Mouse (Mus musculus): ENCODE data around the gene Zfp846. TPM values are rescaled to one million over a fixed set of nuclear protein-coding genes. Genes with fewer than 3 reads are reported as not detected.

The Zfp846 gene
- polyA plus RNA-seq (2015; fragmentation: Nextera tagmentation; extraction: Ambion mirVana): 10.7 and 11.7 TPM in 2 replicates

- Histone ChIP-seq H3K27me3 (replicated peaks; ENCODE audit: control insufficient read depth, insufficient read depth, low read length) (peaks cover 8% of the 10 kb centered on the region; the same call in 1 of the 2 replicates), H3K9ac (ENCODE audit: low read depth, low read length) (peak within 1 kb of the TSS; percentile 83), H3K4me1 (ENCODE audit: control insufficient read depth, insufficient read depth, low read length) (no peaks in the 10 kb centered on the region), H3K36me3 (ENCODE audit: control insufficient read depth, insufficient read depth, low read length) (no peaks in the 10 kb centered on the region), H3K4me2 (ENCODE audit: low read depth, low read length) (peak within 1 kb of the TSS; percentile 59), H3K27ac (ENCODE audit: low read length) (peak within 1 kb of the TSS; percentile 82), H3K4me3 (ENCODE audit: low read length) (peak within 1 kb of the TSS; percentile 75), H3K9me3 (ENCODE audit: control insufficient read depth, low read length) (no peaks in the 10 kb centered on the region)
- peak; percentile 99 for ATAC-seq
- under 1% methylated on average over 30 of the region's 30 CpGs for WGBS
Observed at GRCm38 (mm10) chr9:20581175-20581634, at the start of gene Zfp846. Gene Zfp846 (plus strand): TSS chr9:20581291.

- Histone ChIP-seq H3K27ac (ENCODE audit: low read length) (no peak overlapping the region), H3K36me3 (ENCODE audit: control insufficient read depth, insufficient read depth, low read length) (no peaks in the 10 kb centered on the region), H3K4me2 (ENCODE audit: low read depth, low read length) (no peak overlapping the region), H3K4me1 (ENCODE audit: control insufficient read depth, insufficient read depth, low read length) (no peaks in the 10 kb centered on the region), H3K9me3 (ENCODE audit: control insufficient read depth, low read length) (no peaks in the 10 kb centered on the region), H3K27me3 (replicated peaks; ENCODE audit: control insufficient read depth, insufficient read depth, low read length) (no peaks in the 10 kb centered on the region), H3K9ac (ENCODE audit: low read depth, low read length) (no peak overlapping the region), H3K4me3 (ENCODE audit: low read length) (no peak overlapping the region)
- 75% methylated on average over 8 of the region's 8 CpGs for WGBS
- ATAC-seq: no peak
Observed at GRCm38 (mm10) chr9:20534326-20534926, 46.7 kb upstream of the Zfp846 start.

GRCm38 (mm10) chr9:20536598-20536997, 44.5 kb upstream of the Zfp846 start:
- H3K36me3 ChIP-seq (ENCODE audit: control insufficient read depth, insufficient read depth, low read length): no peaks in the 10 kb centered on the region
- no peak overlapping the region for H3K4me2 ChIP-seq (ENCODE audit: low read depth, low read length)
- no peaks in the 10 kb centered on the region for H3K4me1 ChIP-seq (ENCODE audit: control insufficient read depth, insufficient read depth, low read length)
- no peak overlapping the region for H3K4me3 ChIP-seq (ENCODE audit: low read length)
- ATAC-seq: no peak
- H3K9me3 ChIP-seq (ENCODE audit: control insufficient read depth, low read length): no peaks in the 10 kb centered on the region
- no peak overlapping the region for H3K9ac ChIP-seq (ENCODE audit: low read depth, low read length)
- 85% methylated on average over 2 of the region's 2 CpGs for WGBS
- H3K27me3 ChIP-seq (replicated peaks; ENCODE audit: control insufficient read depth, insufficient read depth, low read length): no peaks in the 10 kb centered on the region
- H3K27ac ChIP-seq (ENCODE audit: low read length): no peak overlapping the region

- Histone ChIP-seq H3K9me3 (ENCODE audit: control insufficient read depth, low read length) (no peaks in the 10 kb centered on the region), H3K4me2 (ENCODE audit: low read depth, low read length) (no peak overlapping the region), H3K27me3 (replicated peaks; ENCODE audit: control insufficient read depth, insufficient read depth, low read length) (no peaks in the 10 kb centered on the region), H3K27ac (ENCODE audit: low read length) (no peak overlapping the region), H3K36me3 (ENCODE audit: control insufficient read depth, insufficient read depth, low read length) (no peaks in the 10 kb centered on the region), H3K9ac (ENCODE audit: low read depth, low read length) (no peak overlapping the region), H3K4me1 (ENCODE audit: control insufficient read depth, insufficient read depth, low read length) (no peaks in the 10 kb centered on the region), H3K4me3 (ENCODE audit: low read length) (no peak overlapping the region)
- no peak for ATAC-seq
- 31% methylated on average over 6 of the region's 6 CpGs for WGBS
Observed at GRCm38 (mm10) chr9:20543496-20543895, 37.6 kb upstream of the Zfp846 start.

- WGBS: 3% methylated on average over 43 of the region's 43 CpGs
- no peaks in the 10 kb centered on the region for H3K27me3 ChIP-seq (replicated peaks; ENCODE audit: control insufficient read depth, insufficient read depth, low read length)
- H3K9me3 ChIP-seq (ENCODE audit: control insufficient read depth, low read length): no peaks in the 10 kb centered on the region
- H3K4me3 ChIP-seq (ENCODE audit: low read length): peak overlapping the region; percentile 54
- H3K36me3 ChIP-seq (ENCODE audit: control insufficient read depth, insufficient read depth, low read length): no peaks in the 10 kb centered on the region
- no peaks in the 10 kb centered on the region for H3K4me1 ChIP-seq (ENCODE audit: control insufficient read depth, insufficient read depth, low read length)
- peak overlapping the region; percentile 66 for H3K9ac ChIP-seq (ENCODE audit: low read depth, low read length)
- peak overlapping the region; percentile 88 for H3K4me2 ChIP-seq (ENCODE audit: low read depth, low read length)
- peak; percentile 98 for ATAC-seq
- peak overlapping the region; percentile 80 for H3K27ac ChIP-seq (ENCODE audit: low read length)
Observed at GRCm38 (mm10) chr9:20544070-20544821, 36.8 kb upstream of the Zfp846 start.

- Histone ChIP-seq H3K4me3 (ENCODE audit: low read length) (peak overlapping the region; percentile 54), H3K9ac (ENCODE audit: low read depth, low read length) (peak overlapping the region; percentile 66), H3K27me3 (replicated peaks; ENCODE audit: control insufficient read depth, insufficient read depth, low read length) (no peaks in the 10 kb centered on the region), H3K9me3 (ENCODE audit: control insufficient read depth, low read length) (no peaks in the 10 kb centered on the region), H3K4me1 (ENCODE audit: control insufficient read depth, insufficient read depth, low read length) (no peaks in the 10 kb centered on the region), H3K27ac (ENCODE audit: low read length) (peak overlapping the region; percentile 80; the same call in 1 of the 2 replicates), H3K36me3 (ENCODE audit: control insufficient read depth, insufficient read depth, low read length) (no peaks in the 10 kb centered on the region), H3K4me2 (ENCODE audit: low read depth, low read length) (peak overlapping the region; percentile 88)
- WGBS: 18% methylated on average over 8 of the region's 8 CpGs
- peak; percentile 51 for ATAC-seq
Observed at GRCm38 (mm10) chr9:20545151-20545550, 35.9 kb upstream of the Zfp846 start.

GRCm38 (mm10) chr9:20551781-20552275, 29.3 kb upstream of the Zfp846 start:
- no peaks in the 10 kb centered on the region for H3K27me3 ChIP-seq (replicated peaks; ENCODE audit: control insufficient read depth, insufficient read depth, low read length)
- H3K9me3 ChIP-seq (ENCODE audit: control insufficient read depth, low read length): no peaks in the 10 kb centered on the region
- H3K27ac ChIP-seq (ENCODE audit: low read length): no peak overlapping the region
- no peak overlapping the region for H3K4me3 ChIP-seq (ENCODE audit: low read length)
- H3K9ac ChIP-seq (ENCODE audit: low read depth, low read length): no peak overlapping the region
- WGBS: 48% methylated on average over 5 of the region's 5 CpGs
- ATAC-seq: peak; percentile 15; the same call in 1 of the 2 replicates
- no peak overlapping the region for H3K4me2 ChIP-seq (ENCODE audit: low read depth, low read length)
- H3K36me3 ChIP-seq (ENCODE audit: control insufficient read depth, insufficient read depth, low read length): no peaks in the 10 kb centered on the region
- no peaks in the 10 kb centered on the region for H3K4me1 ChIP-seq (ENCODE audit: control insufficient read depth, insufficient read depth, low read length)

GRCm38 (mm10) chr9:20552698-20553097, 28.4 kb upstream of the Zfp846 start:
- WGBS: 53% methylated on average over 1 of the region's 1 CpGs
- no peaks in the 10 kb centered on the region for H3K36me3 ChIP-seq (ENCODE audit: control insufficient read depth, insufficient read depth, low read length)
- ATAC-seq: peak; percentile 78
- H3K9me3 ChIP-seq (ENCODE audit: control insufficient read depth, low read length): no peaks in the 10 kb centered on the region
- H3K27ac ChIP-seq (ENCODE audit: low read length): no peak overlapping the region
- H3K27me3 ChIP-seq (replicated peaks; ENCODE audit: control insufficient read depth, insufficient read depth, low read length): no peaks in the 10 kb centered on the region
- no peak overlapping the region for H3K9ac ChIP-seq (ENCODE audit: low read depth, low read length)
- H3K4me1 ChIP-seq (ENCODE audit: control insufficient read depth, insufficient read depth, low read length): no peaks in the 10 kb centered on the region
- H3K4me3 ChIP-seq (ENCODE audit: low read length): no peak overlapping the region
- no peak overlapping the region for H3K4me2 ChIP-seq (ENCODE audit: low read depth, low read length)

- Histone ChIP-seq H3K9me3 (ENCODE audit: control insufficient read depth, low read length) (peaks cover 8% of the 10 kb centered on the region; the same call in 1 of the 2 replicates), H3K4me1 (ENCODE audit: control insufficient read depth, insufficient read depth, low read length) (no peaks in the 10 kb centered on the region), H3K36me3 (ENCODE audit: control insufficient read depth, insufficient read depth, low read length) (no peaks in the 10 kb centered on the region), H3K9ac (ENCODE audit: low read depth, low read length) (no peak overlapping the region), H3K4me2 (ENCODE audit: low read depth, low read length) (no peak overlapping the region), H3K27ac (ENCODE audit: low read length) (no peak overlapping the region), H3K4me3 (ENCODE audit: low read length) (no peak overlapping the region), H3K27me3 (replicated peaks; ENCODE audit: control insufficient read depth, insufficient read depth, low read length) (no peaks in the 10 kb centered on the region)
- no peak for ATAC-seq
- WGBS: 88% methylated on average over 5 of the region's 5 CpGs
Observed at GRCm38 (mm10) chr9:20562177-20562576, 18.9 kb upstream of the Zfp846 start.

Data from intestine, embryonic 16.5 days (tissue).